ENCODE assay signal across 8 mouse cellular contexts in the genomic region with DNA sequence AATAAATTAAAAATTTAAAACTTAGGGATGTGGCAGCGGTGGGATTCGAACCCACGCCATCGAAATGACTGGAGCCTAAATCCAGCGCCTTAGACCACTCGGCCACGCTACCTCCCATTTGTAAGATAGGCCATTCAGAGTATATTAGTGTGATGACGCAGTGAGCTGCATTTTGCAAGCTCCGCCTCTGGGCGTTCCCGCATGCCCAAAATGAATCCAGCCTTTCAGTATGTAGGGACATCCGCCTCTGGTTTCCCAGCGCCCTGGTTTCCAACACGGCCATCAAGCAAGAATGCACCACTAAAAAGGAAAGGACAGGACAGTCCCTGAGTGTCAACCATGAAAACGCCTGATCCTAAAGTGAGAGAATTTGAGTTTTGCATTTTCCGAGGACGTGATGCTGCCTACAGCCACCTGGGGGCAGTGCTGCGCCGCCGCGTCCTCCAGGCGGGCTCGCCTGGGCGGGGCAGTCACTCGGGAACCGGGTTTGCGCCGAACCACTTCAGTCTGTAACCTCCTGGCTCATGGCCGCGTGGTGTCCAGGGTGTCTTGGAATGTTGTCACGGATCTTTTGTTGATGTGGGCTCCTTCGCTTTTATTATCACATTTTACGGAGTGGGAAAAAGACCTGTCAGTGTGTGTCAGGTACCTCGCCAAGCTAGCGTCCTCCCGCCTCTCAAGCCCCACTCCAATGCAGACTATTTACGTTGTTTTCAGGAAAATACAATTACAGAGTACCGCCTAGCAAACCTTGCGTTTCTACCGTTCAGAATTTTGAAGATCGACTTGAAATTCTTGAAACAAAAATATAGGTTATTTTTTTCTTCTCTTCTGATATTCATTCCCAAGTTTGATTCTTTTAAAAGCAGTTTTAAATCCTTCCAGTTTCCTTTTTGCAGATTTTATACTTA. TPM values are rescaled to one million over a fixed set of nuclear protein-coding genes. Genes with fewer than 3 reads are reported as not detected.
DNase-seq lines count a peak whose midpoint lies in the region; ATAC-seq and TF ChIP-seq lines count a peak whose summit lies in the region.

No protein-coding gene starts in this region.

- H3K4me3 ChIP-seq in C2C12 (ENCODE audit: insufficient read depth, poor library complexity, severe bottlenecking), result peak overlapping the region; percentile 38
- peak overlapping the region; percentile 81 for H3K4me3 ChIP-seq in embryonic fibroblast, embryonic 13.5 days (ENCODE audit: insufficient read depth, low read length)
- H3K4me3 ChIP-seq in heart, embryonic 10.5 days, result peak overlapping the region; percentile 73
- peak overlapping the region; percentile 70 for H3K4me3 ChIP-seq in kidney, embryonic 14.5 days (ENCODE audit: low read length)
- H3K4me3 ChIP-seq in limb, embryonic 15.5 days, result peak overlapping the region; percentile 59
- peak overlapping the region; percentile 53 for H3K4me3 ChIP-seq in midbrain, postnatal 0 days (ENCODE audit: low read depth, low read length)

- peak; percentile 86 for ATAC-seq in kidney, embryonic 14.5 days (ENCODE audit: low FRiP score, low TSS enrichment)
- peak; percentile 88 for ATAC-seq in limb, embryonic 15.5 days (ENCODE audit: insufficient number of reproducible peaks, low FRiP score, low TSS enrichment, low read depth)
- ATAC-seq in midbrain, postnatal 0 days (ENCODE audit: low FRiP score), result peak; percentile 92

- peak overlapping the region; percentile 42; the same call in 1 of the 2 replicates for H3K27ac ChIP-seq in embryonic fibroblast, embryonic 13.5 days (ENCODE audit: insufficient read depth, low read length)
- H3K27ac ChIP-seq in heart, embryonic 10.5 days, result peak overlapping the region; percentile 82
- peak overlapping the region; percentile 51; the same call in 1 of the 2 replicates for H3K27ac ChIP-seq in kidney, embryonic 14.5 days (ENCODE audit: low read depth, low read length)
- peak overlapping the region; percentile 86 for H3K27ac ChIP-seq in limb, embryonic 15.5 days
- H3K27ac ChIP-seq in midbrain, postnatal 0 days (ENCODE audit: low read depth, low read length), result peak overlapping the region; percentile 76

- 1% methylated on average over 41 of the region's 41 CpGs for WGBS in heart, embryonic 10.5 days
- WGBS in kidney, embryonic 14.5 days, result under 1% methylated on average over 41 of the region's 41 CpGs
- under 1% methylated on average over 41 of the region's 41 CpGs for WGBS in limb, embryonic 15.5 days
- under 1% methylated on average over 41 of the region's 41 CpGs for WGBS in midbrain, postnatal 0 days

- DNase-seq in brain, adult 2 months (ENCODE audit: low read depth, low spot score), result peak; percentile 99
- DNase-seq in heart, embryonic 10.5 days (ENCODE audit: low spot score), result peak; percentile 94
- peak; percentile 95 for DNase-seq in midbrain, postnatal 0 days (ENCODE audit: low spot score)
- DNase-seq in spleen, postnatal 10 days (ENCODE audit: low spot score in 2 of 2), result peak; percentile 94 to 99

- no peaks in the 10 kb centered on the region; the same call in 1 of the 2 replicates for H3K4me1 ChIP-seq in embryonic fibroblast, embryonic 13.5 days (ENCODE audit: control insufficient read depth, insufficient read depth, low read length)
- peaks cover 7% of the 10 kb centered on the region; the same call in 1 of the 2 replicates for H3K4me1 ChIP-seq in heart, embryonic 10.5 days
- 0 out of 2 replicates have a peak, but pooled peaks cover 6% of the 10 kb centered on the region for H3K4me1 ChIP-seq in kidney, embryonic 14.5 days (ENCODE audit: control insufficient read depth, insufficient read depth, low read length)
- H3K4me1 ChIP-seq in limb, embryonic 15.5 days, result peaks cover 19% of the 10 kb centered on the region
- H3K4me1 ChIP-seq in midbrain, postnatal 0 days (ENCODE audit: insufficient read depth, low read length), result peaks cover 3% of the 10 kb centered on the region; the same call in 1 of the 2 replicates

- no peaks in the 10 kb centered on the region for H3K9me3 ChIP-seq in heart, embryonic 10.5 days
- H3K9me3 ChIP-seq in kidney, embryonic 14.5 days (ENCODE audit: control insufficient read depth, low read length), result no peaks in the 10 kb centered on the region
- H3K9me3 ChIP-seq in limb, embryonic 15.5 days, result no peaks in the 10 kb centered on the region
- H3K9me3 ChIP-seq in midbrain, postnatal 0 days (ENCODE audit: low read length), result no peaks in the 10 kb centered on the region

- H3ac ChIP-seq in C2C12 (ENCODE audit: control insufficient read depth, insufficient read length, low read depth), result peak overlapping the region; percentile 63

- peak overlapping the region; percentile 57 for H3K9ac ChIP-seq in kidney, embryonic 14.5 days (ENCODE audit: low read depth, low read length)
- H3K9ac ChIP-seq in limb, embryonic 15.5 days, result 0 out of 2 replicates have a peak overlapping the region, but pooled peaks have one; percentile 28
- H3K9ac ChIP-seq in midbrain, postnatal 0 days (replicated peaks; ENCODE audit: low read length, poor library complexity, severe bottlenecking), result peak overlapping the region; percentile 44

- peak; percentile 98 for TF ChIP-seq CTCF in C2C12 (IDR thresholded peaks at IDR 0.05; ENCODE audit: control insufficient read depth, insufficient read depth, insufficient read length)
- TF ChIP-seq CTCF in embryonic fibroblast, embryonic 13.5 days (IDR thresholded peaks at IDR 0.05; ENCODE audit: borderline replicate concordance, insufficient read depth, low read length), result peak; percentile 91
- peak; percentile 97 for TF ChIP-seq CTCF in midbrain, postnatal 0 days (IDR thresholded peaks at IDR 0.05)

- no peaks in the 10 kb centered on the region for H3K36me3 ChIP-seq in C2C12 (ENCODE audit: control insufficient read depth, insufficient read depth)
- H3K36me3 ChIP-seq in heart, embryonic 10.5 days, result no peaks in the 10 kb centered on the region
- H3K36me3 ChIP-seq in kidney, embryonic 14.5 days (ENCODE audit: control insufficient read depth, insufficient read depth, low read length), result no peaks in the 10 kb centered on the region
- no peaks in the 10 kb centered on the region for H3K36me3 ChIP-seq in limb, embryonic 15.5 days
- H3K36me3 ChIP-seq in midbrain, postnatal 0 days (ENCODE audit: insufficient read depth, low read length), result no peaks in the 10 kb centered on the region

- H3K4me2 ChIP-seq in kidney, embryonic 14.5 days (replicated peaks; ENCODE audit: low read depth, low read length), result peak overlapping the region; percentile 59
- peak overlapping the region; percentile 55 for H3K4me2 ChIP-seq in limb, embryonic 15.5 days
- peak overlapping the region; percentile 54 for H3K4me2 ChIP-seq in midbrain, postnatal 0 days (ENCODE audit: low read depth, low read length, poor library complexity, severe bottlenecking)

- no peaks in the 10 kb centered on the region for H3K27me3 ChIP-seq in C2C12 (ENCODE audit: control insufficient read depth, insufficient read depth, insufficient read length)
- peaks cover 14% of the 10 kb centered on the region; the same call in 1 of the 2 replicates for H3K27me3 ChIP-seq in heart, embryonic 10.5 days (ENCODE audit: insufficient read depth, poor library complexity, severe bottlenecking)
- H3K27me3 ChIP-seq in kidney, embryonic 14.5 days (ENCODE audit: control insufficient read depth, insufficient read depth, low read length), result no peaks in the 10 kb centered on the region
- no peaks in the 10 kb centered on the region for H3K27me3 ChIP-seq in limb, embryonic 15.5 days
- no peaks in the 10 kb centered on the region for H3K27me3 ChIP-seq in midbrain, postnatal 0 days (ENCODE audit: insufficient read depth, low read length)

- TF ChIP-seq POLR2A in embryonic fibroblast, embryonic 13.5 days (IDR thresholded peaks at IDR 0.05; ENCODE audit: low read depth, low read length), result peak; percentile 61

- no peaks in the 10 kb centered on the region for H3K79me2 ChIP-seq in C2C12 (ENCODE audit: control insufficient read depth, insufficient read depth)

- H3K79me3 ChIP-seq in C2C12 (ENCODE audit: low read depth), result no peaks in the 10 kb centered on the region

TF ChIP-seq in C2C12, 6 proteins besides CTCF, POLR2A, EP300 and RAD21:
- TF ChIP-seq MYOG (IDR thresholded peaks at IDR 0.05; ENCODE audit: control insufficient read depth, extremely low read depth, insufficient read length) (no peak), MAX (IDR thresholded peaks at IDR 0.05) (peak; percentile 56), CEBPB (IDR thresholded peaks at IDR 0.05; ENCODE audit: low read depth) (peak; percentile 15)
TF ChIP-seq in C2C12: peak in this region for 2.

RNA-seq across cellular contexts. Expression of a gene that starts 6.9 kb away (rescaled TPM):
- polyA plus RNA-seq in C2C12 (2012; fragmentation: generic; extraction: Trizol), result 21.9 TPM
- 42.0 and 47.7 TPM in 2 replicates for polyA plus RNA-seq in embryonic fibroblast, embryonic 13.5 days (2011; ENCODE audit: insufficient read length, low read depth, missing spikeins)
- polyA plus RNA-seq in heart, embryonic 10.5 days (2016; fragmentation: Nextera tagmentation; extraction: Ambion mirVana), result 16.3 and 17.3 TPM in 2 replicates
- 7.3 and 8.6 TPM in 2 replicates for polyA plus RNA-seq in kidney, embryonic 14.5 days (2014; fragmentation: Nextera tagmentation; extraction: Ambion mirVana)
- 83.7 and 87.9 TPM in 2 replicates for polyA plus RNA-seq in limb, embryonic 15.5 days (2015; fragmentation: Nextera tagmentation; extraction: Ambion mirVana)
- 29.4 and 42.0 TPM in 2 replicates for total RNA-seq in midbrain, postnatal 0 days (2014; rRNA removed)
- 30.7 and 31.1 TPM in 2 replicates for polyA plus RNA-seq in midbrain, postnatal 0 days (2015; fragmentation: Nextera tagmentation; extraction: Ambion mirVana)

RNA-seq across cellular contexts. Expression of a gene that starts 23.5 kb away (rescaled TPM):
- polyA plus RNA-seq in C2C12 (2012; fragmentation: generic; extraction: Trizol), result not detected
- not detected in 2 replicates for polyA plus RNA-seq in embryonic fibroblast, embryonic 13.5 days (2011; ENCODE audit: insufficient read length, low read depth, missing spikeins)
- polyA plus RNA-seq in heart, embryonic 10.5 days (2016; fragmentation: Nextera tagmentation; extraction: Ambion mirVana), result not detected in 2 replicates
- not detected in 2 replicates for polyA plus RNA-seq in kidney, embryonic 14.5 days (2014; fragmentation: Nextera tagmentation; extraction: Ambion mirVana)
- polyA plus RNA-seq in limb, embryonic 15.5 days (2015; fragmentation: Nextera tagmentation; extraction: Ambion mirVana), result not detected in 2 replicates
- not detected in 2 replicates for total RNA-seq in midbrain, postnatal 0 days (2014; rRNA removed)
- polyA plus RNA-seq in midbrain, postnatal 0 days (2015; fragmentation: Nextera tagmentation; extraction: Ambion mirVana), result 0.22 TPM in 1 of 2 replicates, not detected in the other

Comparison
In these comparisons a context has a peak if more than half of its experiments do, and no peak if none do; other contexts are left out.
1. Peak in every context shown above with its lines: DNase-seq, ATAC-seq, H3K4me3 ChIP-seq and H3K27ac ChIP-seq.